Mouse (Mus musculus): Measurements from ENCODE around the gene E130114P18Rik.

GRCm38 (mm10) chr4:97804638-97805037 lies 26.8 kb upstream of the E130114P18Rik start:
- TF ChIP-seq CTCF (IDR thresholded peaks at IDR 0.05; ENCODE audit: low read depth, low read length), result no peak
- TF ChIP-seq GATA1 (IDR thresholded peaks at IDR 0.05; ENCODE audit: borderline replicate concordance, low read length), result no peak
